Mouse (Mus musculus): ENCODE data around the gene Krtcap2. TPM values are rescaled to one million over a fixed set of nuclear protein-coding genes. Genes with fewer than 3 reads are reported as not detected.

Krtcap2 gene
- total RNA-seq, 2 experiments from 2014 or later, result 142 to 189 TPM

Other genes starting within 250 kb of the Krtcap2 start
- 11.6 and 13.7 TPM in 2 replicates for gene Rusc1, start 152.7 kb upstream of the Krtcap2 start, total RNA-seq (2015)
- 11.3 and 11.8 TPM in 2 replicates for gene Rusc1, start 152.7 kb upstream of the Krtcap2 start, total RNA-seq (2017)
- not detected in 2 replicates for gene Gm43738, start 144.9 kb upstream of the Krtcap2 start, total RNA-seq (2015)
- not detected in 2 replicates for gene Gm43738, start 144.9 kb upstream of the Krtcap2 start, total RNA-seq (2017)
- gene Fdps, start 144.0 kb upstream of the Krtcap2 start, total RNA-seq (2015), result 57.3 and 64.0 TPM in 2 replicates
- gene Fdps, start 144.0 kb upstream of the Krtcap2 start, total RNA-seq (2017), result 132 and 150 TPM in 2 replicates
- 1.2 and 4.0 TPM in 2 replicates for gene Pklr, start 109.8 kb upstream of the Krtcap2 start, total RNA-seq (2015)
- gene Pklr, start 109.8 kb upstream of the Krtcap2 start, total RNA-seq (2017), result 1.4 and 8.0 TPM in 2 replicates
- not detected in 2 replicates for gene Hcn3, start 85.8 kb upstream of the Krtcap2 start, total RNA-seq (2015)
- gene Hcn3, start 85.8 kb upstream of the Krtcap2 start, total RNA-seq (2017), result not detected in 2 replicates
- 38.1 and 38.4 TPM in 2 replicates for gene Clk2, start 81.2 kb upstream of the Krtcap2 start, total RNA-seq (2015)
- 47.1 and 48.5 TPM in 2 replicates for gene Clk2, start 81.2 kb upstream of the Krtcap2 start, total RNA-seq (2017)
- gene Scamp3, start 68.5 kb upstream of the Krtcap2 start, total RNA-seq (2015), result 43.0 and 52.9 TPM in 2 replicates
- 17.9 and 18.1 TPM in 2 replicates for gene Scamp3, start 68.5 kb upstream of the Krtcap2 start, total RNA-seq (2017)
- gene Fam189b, start 62.8 kb upstream of the Krtcap2 start, total RNA-seq (2015), result 11.2 and 13.5 TPM in 2 replicates
- gene Fam189b, start 62.8 kb upstream of the Krtcap2 start, total RNA-seq (2017), result 3.3 and 5.6 TPM in 2 replicates
- gene Gba, start 43.0 kb upstream of the Krtcap2 start, total RNA-seq (2015), result 77.6 and 78.1 TPM in 2 replicates
- 71.1 and 79.5 TPM in 2 replicates for gene Gba, start 43.0 kb upstream of the Krtcap2 start, total RNA-seq (2017)
- 0.07 TPM in 1 of 2 replicates, not detected in the other for gene Thbs3, start 30.8 kb upstream of the Krtcap2 start, total RNA-seq (2015)
- 0.12 and 0.70 TPM in 2 replicates for gene Thbs3, start 30.8 kb upstream of the Krtcap2 start, total RNA-seq (2017)
- 49.5 and 57.8 TPM in 2 replicates for gene Mtx1, start 18.9 kb upstream of the Krtcap2 start, total RNA-seq (2015)
- gene Mtx1, start 18.9 kb upstream of the Krtcap2 start, total RNA-seq (2017), result 41.8 and 45.3 TPM in 2 replicates
- 0.25 and 0.58 TPM in 2 replicates for gene Muc1, start 16.9 kb upstream of the Krtcap2 start, total RNA-seq (2015)
- gene Muc1, start 16.9 kb upstream of the Krtcap2 start, total RNA-seq (2017), result 0.18 TPM in 1 of 2 replicates, not detected in the other
- gene Trim46, start 343 bp downstream of the Krtcap2 start, total RNA-seq (2015), result 0.39 and 0.80 TPM in 2 replicates
- gene Trim46, start 343 bp downstream of the Krtcap2 start, total RNA-seq (2017), result 0.55 TPM in 1 of 2 replicates, not detected in the other
- gene Dpm3, start 13.4 kb downstream of the Krtcap2 start, total RNA-seq (2015), result 84.6 and 95.5 TPM in 2 replicates
- gene Dpm3, start 13.4 kb downstream of the Krtcap2 start, total RNA-seq (2017), result 72.1 and 82.3 TPM in 2 replicates
- 42.9 and 68.4 TPM in 2 replicates for gene Slc50a1, start 24.6 kb downstream of the Krtcap2 start, total RNA-seq (2015)
- 31.5 and 52.2 TPM in 2 replicates for gene Slc50a1, start 24.6 kb downstream of the Krtcap2 start, total RNA-seq (2017)
- gene Efna1, start 35.2 kb downstream of the Krtcap2 start, total RNA-seq (2015), result not detected in 2 replicates
- gene Efna1, start 35.2 kb downstream of the Krtcap2 start, total RNA-seq (2017), result not detected in 2 replicates
- not detected in 2 replicates for gene Efna3, start 77.0 kb downstream of the Krtcap2 start, total RNA-seq (2015)
- not detected in 2 replicates for gene Efna3, start 77.0 kb downstream of the Krtcap2 start, total RNA-seq (2017)
- gene Efna4, start 92.1 kb downstream of the Krtcap2 start, total RNA-seq (2015), result 0.16 and 0.33 TPM in 2 replicates
- gene Efna4, start 92.1 kb downstream of the Krtcap2 start, total RNA-seq (2017), result not detected in 2 replicates
- gene Adam15, start 104.0 kb downstream of the Krtcap2 start, total RNA-seq (2015), result 107 and 135 TPM in 2 replicates
- 100 and 124 TPM in 2 replicates for gene Adam15, start 104.0 kb downstream of the Krtcap2 start, total RNA-seq (2017)
- gene Dcst2, start 116.0 kb downstream of the Krtcap2 start, total RNA-seq (2015), result not detected in 2 replicates
- gene Dcst2, start 116.0 kb downstream of the Krtcap2 start, total RNA-seq (2017), result not detected in 2 replicates
- 0.14 TPM in 1 of 2 replicates, not detected in the other for gene Dcst1, start 119.3 kb downstream of the Krtcap2 start, total RNA-seq (2015)
- not detected in 2 replicates for gene Dcst1, start 119.3 kb downstream of the Krtcap2 start, total RNA-seq (2017)
- gene Zbtb7b, start 148.8 kb downstream of the Krtcap2 start, total RNA-seq (2015), result 38.9 and 41.1 TPM in 2 replicates
- gene Zbtb7b, start 148.8 kb downstream of the Krtcap2 start, total RNA-seq (2017), result 63.8 and 71.3 TPM in 2 replicates
- 1.6 and 2.3 TPM in 2 replicates for gene Lenep, start 156.8 kb downstream of the Krtcap2 start, total RNA-seq (2015)
- 0.37 and 0.44 TPM in 2 replicates for gene Lenep, start 156.8 kb downstream of the Krtcap2 start, total RNA-seq (2017)
- 9.7 and 11.6 TPM in 2 replicates for gene Flad1, start 165.9 kb downstream of the Krtcap2 start, total RNA-seq (2015)
- gene Flad1, start 165.9 kb downstream of the Krtcap2 start, total RNA-seq (2017), result 10.8 and 11.8 TPM in 2 replicates
- gene Cks1b, start 172.4 kb downstream of the Krtcap2 start, total RNA-seq (2015), result 157 and 174 TPM in 2 replicates
- gene Cks1b, start 172.4 kb downstream of the Krtcap2 start, total RNA-seq (2017), result 126 and 134 TPM in 2 replicates
- 42.9 and 51.6 TPM in 2 replicates for gene Shc1, start 172.5 kb downstream of the Krtcap2 start, total RNA-seq (2015)
- gene Shc1, start 172.5 kb downstream of the Krtcap2 start, total RNA-seq (2017), result 52.4 and 55.1 TPM in 2 replicates
- gene Pygo2, start 184.2 kb downstream of the Krtcap2 start, total RNA-seq (2015), result 23.2 and 28.2 TPM in 2 replicates
- gene Pygo2, start 184.2 kb downstream of the Krtcap2 start, total RNA-seq (2017), result 11.2 and 18.2 TPM in 2 replicates
- gene Pbxip1, start 190.7 kb downstream of the Krtcap2 start, total RNA-seq (2015), result 15.5 and 19.9 TPM in 2 replicates
- gene Pbxip1, start 190.7 kb downstream of the Krtcap2 start, total RNA-seq (2017), result 33.1 and 39.6 TPM in 2 replicates
- gene Pmvk, start 208.6 kb downstream of the Krtcap2 start, total RNA-seq (2015), result 13.7 and 14.2 TPM in 2 replicates
- gene Pmvk, start 208.6 kb downstream of the Krtcap2 start, total RNA-seq (2017), result 16.2 and 22.4 TPM in 2 replicates

All from megakaryocyte, adult 5-6 weeks (primary cell).